Comparison of ENCODE assay signal across 8 mouse cellular contexts in genomic region chr15:99392486-99393385, GRCm38 (mm10). TPM values are rescaled to one million over a fixed set of nuclear protein-coding genes. Genes with fewer than 3 reads are reported as not detected.
DNase-seq lines count a peak whose midpoint lies in the region; ATAC-seq and TF ChIP-seq lines count a peak whose summit lies in the region.

Tmbim6 (plus strand) TSS chr15:99392882.

- peaks cover 2% of the 10 kb centered on the region for H3K36me3 ChIP-seq in megakaryocyte, embryonic 14.5 days (replicated peaks; ENCODE audit: low read length)

- H3K4me1 ChIP-seq in cortical plate, adult 2 months (ENCODE audit: control insufficient read depth, insufficient read depth, low read length) = peaks cover 6% of the 10 kb centered on the region; the same call in 1 of the 2 replicates
- H3K4me1 ChIP-seq in megakaryocyte, embryonic 14.5 days = peaks cover 81% of the 10 kb centered on the region

- H3K4me3 ChIP-seq in cortical plate, adult 2 months (ENCODE audit: insufficient read depth, low read length) = peak within 1 kb of the TSS; percentile 81
- peak within 1 kb of the TSS; percentile 99 for H3K4me3 ChIP-seq in megakaryocyte, embryonic 14.5 days (replicated peaks)

- TF ChIP-seq POLR2A in cortical plate, adult 2 months (IDR thresholded peaks at IDR 0.05; ENCODE audit: extremely low read depth, insufficient read depth, low read length) = peak; percentile 94

- TF ChIP-seq CTCF in cortical plate, adult 2 months (IDR thresholded peaks at IDR 0.05; ENCODE audit: extremely low read depth, insufficient read depth, low read length) = no peak

- H3K27me3 ChIP-seq in megakaryocyte, embryonic 14.5 days (replicated peaks) = no peaks in the 10 kb centered on the region

- no peaks in the 10 kb centered on the region for H3K9me3 ChIP-seq in megakaryocyte, embryonic 14.5 days

- ATAC-seq in activated CD4-positive, CD25-positive, alpha-beta regulatory T cell, adult 4 months = peak; percentile 94

- peak within 1 kb of the TSS; percentile 71 for H3K27ac ChIP-seq in cortical plate, adult 2 months (ENCODE audit: insufficient read depth, low read length)

- DNase-seq in gastrocnemius, adult 8-10 months (ENCODE audit: low spot score in 2 of 2) = peak; percentile 99 to 100
- peak; percentile 98 for DNase-seq in hindlimb bud, embryonic 11.5 days (ENCODE audit: extremely low spot score, low read depth, low spot score)
- DNase-seq in left cerebral cortex, adult 8-10 months (ENCODE audit: low spot score in 2 of 2) = peak; percentile 96 to 100
- DNase-seq in right cerebral cortex, postnatal 10 days (ENCODE audit: low spot score in 2 of 2) = peak; percentile 100
- DNase-seq in urinary bladder, postnatal 25 days (ENCODE audit: low spot score) = peak; percentile 93

RNA-seq across cellular contexts. Expression of gene Tmbim6, which starts in this region (rescaled TPM):
- 1,000 to 10,000 TPM in 1 of 2 experiments, 100 to 1,000 TPM in 1; 855 to 1,076 TPM for polyA plus RNA-seq in activated CD4-positive, CD25-positive, alpha-beta regulatory T cell, adult 4 months (2017; shearing (Covaris generic))
- polyA plus RNA-seq in cortical plate, adult 2 months (2012; rRNA removed) = 369 and 399 TPM in 2 replicates
- total RNA-seq in gastrocnemius, adult 8-10 months (2022) = 100 to 1,000 TPM; 194 to 210 (median 203) TPM
- 100 to 1,000 TPM; 336 to 365 (median 345) TPM for total RNA-seq in left cerebral cortex, adult 8-10 months (2022)
- polyA plus RNA-seq in megakaryocyte, embryonic 14.5 days (2012; ENCODE audit: insufficient read depth, low replicate concordance) = 206 and 441 TPM in 2 replicates

Comparison
In these comparisons a context has a peak if more than half of its experiments do, and no peak if none do; other contexts are left out.
1. Peak in every context shown above with its lines: DNase-seq, ATAC-seq, H3K4me3 ChIP-seq and H3K27ac ChIP-seq.